Mouse (Mus musculus): ENCODE measurements at regions not wholly inside any gene's neighbourhood (a gene's known extent, or its start where the extent isn't known, plus 50 kb on each side); places are given as distances from the start of the nearest gene placed in this dataset.

DNA sequence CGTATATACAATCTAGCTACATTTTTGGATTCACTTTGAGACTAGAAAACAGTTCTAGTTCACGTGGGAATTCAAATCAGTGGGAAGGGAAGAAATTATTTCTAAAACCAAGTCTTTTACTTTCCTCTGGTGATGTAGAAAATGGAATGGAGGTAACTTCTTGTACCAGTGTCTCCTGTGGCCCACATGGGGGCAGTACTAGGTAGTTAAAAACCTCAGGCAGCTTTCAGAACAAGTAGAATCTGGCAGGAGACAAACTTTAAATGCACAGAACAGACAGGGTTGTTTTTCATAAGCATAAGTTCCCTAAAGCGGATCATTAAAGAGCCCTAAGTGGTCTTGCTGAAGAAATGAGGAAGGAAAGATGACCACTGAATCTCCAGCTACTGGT lies 855.2 kb upstream of the Stxbp6 start:
- intact Hi-C loops (cut with DNase I), result no loop called here
- DNase-seq (ENCODE audit: low spot score), result no peak

DNA sequence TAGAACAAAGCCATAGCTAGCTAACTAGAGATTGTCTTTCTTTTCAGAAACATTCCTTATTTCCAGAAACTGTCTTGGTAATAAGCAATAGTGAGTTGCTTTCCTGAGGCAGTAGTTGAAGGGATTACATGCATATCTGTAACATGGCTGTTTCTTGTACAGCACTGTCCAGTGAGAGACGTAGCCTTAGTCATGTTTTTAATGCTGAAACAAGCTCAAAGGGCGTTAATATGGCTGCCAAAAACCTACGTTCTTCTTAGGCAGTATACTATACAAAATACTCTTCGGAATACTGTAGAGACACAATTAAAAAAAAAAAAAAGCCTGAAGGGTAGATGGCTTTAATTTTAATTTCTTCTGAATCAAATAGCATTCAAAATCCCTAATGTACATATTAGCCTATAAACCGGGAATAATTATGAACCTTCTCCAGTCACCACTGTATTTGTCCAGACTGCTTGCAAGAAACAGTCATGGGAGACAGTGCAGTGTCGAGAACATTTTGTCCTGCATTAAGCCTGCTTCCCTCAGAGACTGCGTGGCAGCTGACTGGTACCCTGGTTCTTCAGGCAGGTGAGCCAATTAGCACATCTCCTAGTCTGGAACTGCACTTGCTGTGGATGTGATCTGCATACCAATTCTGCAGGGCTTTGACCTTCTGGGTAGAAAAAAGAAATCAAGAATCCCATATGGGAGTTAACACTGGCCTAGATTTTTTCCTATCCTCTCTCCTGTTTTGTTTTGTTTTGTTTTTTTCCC lies 854.7 kb upstream of the Stxbp6 start:
- no peak for DNase-seq (ENCODE audit: low spot score)
- intact Hi-C loops (cut with DNase I), result no loop called here
